Mouse (Mus musculus): ENCODE results near the gene Arrdc5. TPM values are rescaled to one million over a fixed set of nuclear protein-coding genes. Genes with fewer than 3 reads are reported as not detected.
A peak's percentile ranks its signal among the peaks of the same experiment; 100 is the strongest.

Arrdc5 gene
- polyA plus RNA-seq, 1 experiment from 2014 or later, result not detected

GRCm38 (mm10) chr17:56303847-56304586 is 3.9 kb upstream of the Arrdc5 start:
- Histone ChIP-seq H3K4me2 (peak overlapping the region; percentile 99), H3K9me3 (ENCODE audit: low read depth, low read length) (no peaks in the 10 kb centered on the region), H3K4me3 (ENCODE audit: low read depth, low read length) (peak overlapping the region; percentile 84), H3K27ac (ENCODE audit: low read depth) (peak overlapping the region; percentile 97), H3K36me3 (ENCODE audit: insufficient read depth) (peaks cover 40% of the 10 kb centered on the region), H3K4me1 (ENCODE audit: insufficient read depth) (peaks cover 16% of the 10 kb centered on the region; the same call in 1 of the 2 replicates), H3K9ac (peak overlapping the region; percentile 86), H3K27me3 (ENCODE audit: insufficient read depth, low read length) (no peaks in the 10 kb centered on the region)
- WGBS, result under 1% methylated on average over 68 of the region's 68 CpGs
- TF ChIP-seq CTCF (IDR thresholded peaks at IDR 0.05; ENCODE audit: low read depth), result no peak
- DNase-seq, result peak; percentile 99
- peak; percentile 83 for ATAC-seq (ENCODE audit: insufficient read depth)

GRCm38 (mm10) chr17:56303160-56303846 is 3.2 kb upstream of the Arrdc5 start, which contains the start of gene Uhrf1:
Uhrf1 (plus strand) TSS chr17:56303321.
- Histone ChIP-seq H3K9ac (peak within 1 kb of the TSS; percentile 86), H3K27ac (ENCODE audit: low read depth) (peak within 1 kb of the TSS; percentile 97), H3K27me3 (ENCODE audit: insufficient read depth, low read length) (no peaks in the 10 kb centered on the region), H3K36me3 (ENCODE audit: insufficient read depth) (peaks cover 35% of the 10 kb centered on the region), H3K4me3 (ENCODE audit: low read depth, low read length) (peak within 1 kb of the TSS; percentile 84), H3K4me2 (peak within 1 kb of the TSS; percentile 99), H3K9me3 (ENCODE audit: low read depth, low read length) (no peaks in the 10 kb centered on the region), H3K4me1 (ENCODE audit: insufficient read depth) (peaks cover 14% of the 10 kb centered on the region; the same call in 1 of the 2 replicates)
- ATAC-seq (ENCODE audit: insufficient read depth) (peak; percentile 86), DNase-seq (peak; percentile 98)
- WGBS, result 0% methylated on average over 43 of the region's 43 CpGs
- TF ChIP-seq CTCF (IDR thresholded peaks at IDR 0.05; ENCODE audit: low read depth), result no peak

GRCm38 (mm10) chr17:56302363-56302996 is 2.4 kb upstream of the Arrdc5 start:
- peaks cover 13% of the 10 kb centered on the region; the same call in 1 of the 2 replicates for H3K4me1 ChIP-seq (ENCODE audit: insufficient read depth)
- peak overlapping the region; percentile 99 for H3K4me2 ChIP-seq
- peak; percentile 48 for ATAC-seq (ENCODE audit: insufficient read depth)
- 26% methylated on average over 13 of the region's 13 CpGs for WGBS
- no peak for TF ChIP-seq CTCF (IDR thresholded peaks at IDR 0.05; ENCODE audit: low read depth)
- peaks cover 26% of the 10 kb centered on the region for H3K36me3 ChIP-seq (ENCODE audit: insufficient read depth)
- DNase-seq, result peak; percentile 56
- no peaks in the 10 kb centered on the region for H3K9me3 ChIP-seq (ENCODE audit: low read depth, low read length)
- peak overlapping the region; percentile 84 for H3K4me3 ChIP-seq (ENCODE audit: low read depth, low read length)
- H3K9ac ChIP-seq, result peak overlapping the region; percentile 86
- no peaks in the 10 kb centered on the region for H3K27me3 ChIP-seq (ENCODE audit: insufficient read depth, low read length)
- peak overlapping the region; percentile 97 for H3K27ac ChIP-seq (ENCODE audit: low read depth)

GRCm38 (mm10) chr17:56298238-56298637 is 1.8 kb downstream of the Arrdc5 start:
- no peak overlapping the region for H3K4me2 ChIP-seq
- WGBS, result 97% methylated on average over 1 of the region's 1 CpGs
- no peak overlapping the region for H3K9ac ChIP-seq
- no peaks in the 10 kb centered on the region for H3K36me3 ChIP-seq (ENCODE audit: insufficient read depth)
- no peaks in the 10 kb centered on the region for H3K27me3 ChIP-seq (ENCODE audit: insufficient read depth, low read length)
- ATAC-seq (ENCODE audit: insufficient read depth) (no peak), DNase-seq (no peak)
- H3K9me3 ChIP-seq (ENCODE audit: low read depth, low read length), result no peaks in the 10 kb centered on the region
- no peak for TF ChIP-seq CTCF (IDR thresholded peaks at IDR 0.05; ENCODE audit: low read depth)
- H3K4me1 ChIP-seq (ENCODE audit: insufficient read depth), result peaks cover 7% of the 10 kb centered on the region; the same call in 1 of the 2 replicates
- no peak overlapping the region for H3K27ac ChIP-seq (ENCODE audit: low read depth)
- H3K4me3 ChIP-seq (ENCODE audit: low read depth, low read length), result no peak overlapping the region

- Histone ChIP-seq H3K27me3 (ENCODE audit: insufficient read depth, low read length) (no peaks in the 10 kb centered on the region), H3K27ac (ENCODE audit: low read depth) (no peak overlapping the region), H3K9ac (no peak overlapping the region), H3K4me1 (ENCODE audit: insufficient read depth) (no peaks in the 10 kb centered on the region; the same call in 1 of the 2 replicates), H3K36me3 (ENCODE audit: insufficient read depth) (no peaks in the 10 kb centered on the region), H3K9me3 (ENCODE audit: low read depth, low read length) (no peaks in the 10 kb centered on the region), H3K4me2 (no peak overlapping the region), H3K4me3 (ENCODE audit: low read depth, low read length) (no peak overlapping the region)
- 62% methylated on average over 1 of the region's 1 CpGs for WGBS
- TF ChIP-seq CTCF (IDR thresholded peaks at IDR 0.05; ENCODE audit: low read depth), result no peak
- ATAC-seq (ENCODE audit: insufficient read depth) (no peak), DNase-seq (no peak)
Measured at GRCm38 (mm10) chr17:56296201-56296600, 3.9 kb downstream of the Arrdc5 start.

- H3K4me1 ChIP-seq (ENCODE audit: insufficient read depth), result no peaks in the 10 kb centered on the region; the same call in 1 of the 2 replicates
- 86% methylated on average over 19 of the region's 19 CpGs for WGBS
- DNase-seq (no peak), ATAC-seq (ENCODE audit: insufficient read depth) (no peak)
- H3K4me3 ChIP-seq (ENCODE audit: low read depth, low read length), result no peak overlapping the region
- TF ChIP-seq CTCF (IDR thresholded peaks at IDR 0.05; ENCODE audit: low read depth), result no peak
- no peak overlapping the region for H3K27ac ChIP-seq (ENCODE audit: low read depth)
- no peaks in the 10 kb centered on the region for H3K27me3 ChIP-seq (ENCODE audit: insufficient read depth, low read length)
- no peak overlapping the region for H3K9ac ChIP-seq
- no peaks in the 10 kb centered on the region for H3K9me3 ChIP-seq (ENCODE audit: low read depth, low read length)
- H3K4me2 ChIP-seq, result no peak overlapping the region
- no peaks in the 10 kb centered on the region for H3K36me3 ChIP-seq (ENCODE audit: insufficient read depth)
Measured at GRCm38 (mm10) chr17:56294241-56294640, 5.8 kb downstream of the Arrdc5 start.

Data from lung, embryonic 14.5 days (tissue).